ENCODE assay signal across 9 mouse cellular contexts in genomic region chr3:108411754-108412121, GRCm38 (mm10). TPM values are rescaled to one million over a fixed set of nuclear protein-coding genes. Genes with fewer than 3 reads are reported as not detected.
DNase-seq lines count a peak whose midpoint lies in the region; ATAC-seq and TF ChIP-seq lines count a peak whose summit lies in the region.
"Had no signal": no experiment of that assay in that cellular context is flagged by ENCODE, and none has a peak within 500 bp of the region (broad histone marks: within the 10 kb centered on the region; RNA-seq: fewer than 3 reads in every experiment).

No protein-coding gene starts in this region.

- H3K4me2 ChIP-seq in forebrain, embryonic 15.5 days (replicated peaks) = peak overlapping the region; percentile 76
- H3K4me2 ChIP-seq in lung, postnatal 0 days (replicated peaks; ENCODE audit: low read depth, low read length) = 0 out of 2 replicates have a peak overlapping the region, but pooled peaks have one; percentile 3

- intact Hi-C loops in gastrocnemius, postnatal 36 days (cut with DNase I) = no loop called here

- no peak for TF ChIP-seq EP300 in lung, postnatal 0 days (IDR thresholded peaks at IDR 0.05)

- no peak for TF ChIP-seq CTCF in lung, postnatal 0 days (IDR thresholded peaks at IDR 0.05)

- DNase-seq in gastrocnemius, postnatal 25 days = peak; percentile 34
- DNase-seq in gastrocnemius, postnatal 36 days = no peak
- DNase-seq in cerebellum, adult 11 months = peak; percentile 70
- DNase-seq in kidney, adult 8-10 months = peak; percentile 91 to 95
- peak; percentile 38 for DNase-seq in lung, postnatal 0 days (ENCODE audit: low spot score)
- DNase-seq in urinary bladder, postnatal 10 days (ENCODE audit: low spot score) = no peak

- ATAC-seq in forebrain, embryonic 15.5 days (replicated peaks) = peak; percentile 61
- ATAC-seq in lung, postnatal 0 days = peak; percentile 63
- ATAC-seq in granulocyte monocyte progenitor cell, adult 5-6 weeks (replicated peaks; ENCODE audit: poor library complexity, severe bottlenecking) = no peak

- H3K4me1 ChIP-seq in forebrain, embryonic 15.5 days = peaks cover 67% of the 10 kb centered on the region
- H3K4me1 ChIP-seq in lung, postnatal 0 days (ENCODE audit: insufficient read depth, low read depth, low read length) = peaks cover 8% of the 10 kb centered on the region; the same call in 1 of the 2 replicates

- H3K4me3 ChIP-seq in forebrain, embryonic 15.5 days = peak overlapping the region; percentile 40
- H3K4me3 ChIP-seq in lung, postnatal 0 days (ENCODE audit: low read depth, low read length) = no peak overlapping the region
- H3K4me3 ChIP-seq: erythroblast, embryonic 14.5 days had no signal

- H3K27me3 ChIP-seq in forebrain, embryonic 15.5 days = no peaks in the 10 kb centered on the region
- H3K27me3 ChIP-seq in lung, postnatal 0 days (replicated peaks; ENCODE audit: insufficient read depth, low read length) = no peaks in the 10 kb centered on the region; the same call in 1 of the 2 replicates

- H3K9ac ChIP-seq in forebrain, embryonic 15.5 days (replicated peaks) = peak overlapping the region; percentile 67
- no peak overlapping the region for H3K9ac ChIP-seq in lung, postnatal 0 days (replicated peaks; ENCODE audit: low read depth)

- no peaks in the 10 kb centered on the region for H3K9me3 ChIP-seq in forebrain, embryonic 15.5 days
- no peaks in the 10 kb centered on the region for H3K9me3 ChIP-seq in lung, postnatal 0 days (ENCODE audit: low read length)

- peak overlapping the region; percentile 96 for H3K27ac ChIP-seq in forebrain, embryonic 15.5 days (replicated peaks)
- peak overlapping the region; percentile 54 for H3K27ac ChIP-seq in lung, postnatal 0 days (ENCODE audit: low read length)

- 18% methylated on average over 8 of the region's 8 CpGs for WGBS in forebrain, embryonic 15.5 days
- WGBS in lung, postnatal 0 days = 41% methylated on average over 8 of the region's 8 CpGs

- peaks cover 32% of the 10 kb centered on the region for H3K36me3 ChIP-seq in forebrain, embryonic 15.5 days
- H3K36me3 ChIP-seq in lung, postnatal 0 days (ENCODE audit: insufficient read depth, low read length) = no peaks in the 10 kb centered on the region

RNA-seq across cellular contexts. Expression of gene Celsr2, which starts 3.6 kb away (rescaled TPM):
- 1 to 10 TPM; 4.8 to 5.9 TPM for total RNA-seq in gastrocnemius, postnatal 25 days (2021)
- total RNA-seq in gastrocnemius, postnatal 36 days (2021) = 1 to 10 TPM; 6.4 to 8.2 TPM
- polyA plus RNA-seq in forebrain, embryonic 15.5 days (2015; fragmentation: Nextera tagmentation; extraction: Ambion mirVana) = 49.1 and 52.8 TPM in 2 replicates
- 3.4 and 3.8 TPM in 2 replicates for polyA plus RNA-seq in lung, postnatal 0 days (2015; fragmentation: Nextera tagmentation; extraction: Ambion mirVana)
- 0.58 and 2.5 TPM in 2 replicates for total RNA-seq in granulocyte monocyte progenitor cell, adult 5-6 weeks (2014; fragmentation: Nextera tagmentation)
- 0.04 and 0.15 TPM in 2 replicates for total RNA-seq in granulocyte monocyte progenitor cell, adult 5-6 weeks (2017)

RNA-seq across cellular contexts. Expression of gene Psrc1, which starts 28.1 kb away (rescaled TPM):
- under 1 TPM in 1 of 2 experiments, not detected in 1; 0.32 TPM for total RNA-seq in gastrocnemius, postnatal 25 days (2021)
- total RNA-seq in gastrocnemius, postnatal 36 days (2021) = under 1 TPM; 0.26 to 0.32 TPM
- 35.6 and 41.5 TPM in 2 replicates for polyA plus RNA-seq in forebrain, embryonic 15.5 days (2015; fragmentation: Nextera tagmentation; extraction: Ambion mirVana)
- polyA plus RNA-seq in lung, postnatal 0 days (2015; fragmentation: Nextera tagmentation; extraction: Ambion mirVana) = 2.3 and 3.7 TPM in 2 replicates
- total RNA-seq in granulocyte monocyte progenitor cell, adult 5-6 weeks (2014; fragmentation: Nextera tagmentation) = 11.6 and 14.3 TPM in 2 replicates
- total RNA-seq in granulocyte monocyte progenitor cell, adult 5-6 weeks (2017) = 12.9 and 16.2 TPM in 2 replicates

RNA-seq across cellular contexts. Expression of gene Sars, which starts 33.3 kb away (rescaled TPM):
- 100 to 1,000 TPM; 105 to 114 TPM for total RNA-seq in gastrocnemius, postnatal 25 days (2021)
- total RNA-seq in gastrocnemius, postnatal 36 days (2021) = 100 to 1,000 TPM; 114 to 119 TPM
- polyA plus RNA-seq in forebrain, embryonic 15.5 days (2015; fragmentation: Nextera tagmentation; extraction: Ambion mirVana) = 221 and 222 TPM in 2 replicates
- polyA plus RNA-seq in lung, postnatal 0 days (2015; fragmentation: Nextera tagmentation; extraction: Ambion mirVana) = 81.0 and 81.3 TPM in 2 replicates
- total RNA-seq in granulocyte monocyte progenitor cell, adult 5-6 weeks (2014; fragmentation: Nextera tagmentation) = 30.9 and 36.2 TPM in 2 replicates
- 196 and 259 TPM in 2 replicates for total RNA-seq in granulocyte monocyte progenitor cell, adult 5-6 weeks (2017)

RNA-seq across cellular contexts. Expression of gene Mybphl, which starts 47.0 kb away (rescaled TPM):
- not detected for total RNA-seq in gastrocnemius, postnatal 25 days (2021)
- total RNA-seq in gastrocnemius, postnatal 36 days (2021) = not detected
- polyA plus RNA-seq in forebrain, embryonic 15.5 days (2015; fragmentation: Nextera tagmentation; extraction: Ambion mirVana) = not detected in 2 replicates
- polyA plus RNA-seq in lung, postnatal 0 days (2015; fragmentation: Nextera tagmentation; extraction: Ambion mirVana) = 5.6 and 7.1 TPM in 2 replicates
- total RNA-seq in granulocyte monocyte progenitor cell, adult 5-6 weeks (2014; fragmentation: Nextera tagmentation) = not detected in 2 replicates
- total RNA-seq in granulocyte monocyte progenitor cell, adult 5-6 weeks (2017) = not detected in 2 replicates
- polyA plus RNA-seq: erythroblast, embryonic 14.5 days had no signal

Comparison
In these comparisons a context has a peak if more than half of its experiments do, and no peak if none do; other contexts are left out.
1. DNase-seq: peak in gastrocnemius, postnatal 25 days (single experiment), cerebellum, adult 11 months (single experiment), kidney, adult 8-10 months (2 of 2) and lung, postnatal 0 days (single experiment); none in gastrocnemius, postnatal 36 days (0 of 2) and urinary bladder, postnatal 10 days (single experiment).
2. RNA of gene Psrc1, which starts 28.1 kb away (total RNA-seq): 11.6 to 16.2 TPM in granulocyte monocyte progenitor cell, adult 5-6 weeks; 0.32 TPM in gastrocnemius, postnatal 25 days and 0.26 to 0.32 TPM in gastrocnemius, postnatal 36 days; every median in the first group is over 4 times any median in the second.